8 mouse cellular contexts compared by ENCODE assay signal in the genomic region with DNA sequence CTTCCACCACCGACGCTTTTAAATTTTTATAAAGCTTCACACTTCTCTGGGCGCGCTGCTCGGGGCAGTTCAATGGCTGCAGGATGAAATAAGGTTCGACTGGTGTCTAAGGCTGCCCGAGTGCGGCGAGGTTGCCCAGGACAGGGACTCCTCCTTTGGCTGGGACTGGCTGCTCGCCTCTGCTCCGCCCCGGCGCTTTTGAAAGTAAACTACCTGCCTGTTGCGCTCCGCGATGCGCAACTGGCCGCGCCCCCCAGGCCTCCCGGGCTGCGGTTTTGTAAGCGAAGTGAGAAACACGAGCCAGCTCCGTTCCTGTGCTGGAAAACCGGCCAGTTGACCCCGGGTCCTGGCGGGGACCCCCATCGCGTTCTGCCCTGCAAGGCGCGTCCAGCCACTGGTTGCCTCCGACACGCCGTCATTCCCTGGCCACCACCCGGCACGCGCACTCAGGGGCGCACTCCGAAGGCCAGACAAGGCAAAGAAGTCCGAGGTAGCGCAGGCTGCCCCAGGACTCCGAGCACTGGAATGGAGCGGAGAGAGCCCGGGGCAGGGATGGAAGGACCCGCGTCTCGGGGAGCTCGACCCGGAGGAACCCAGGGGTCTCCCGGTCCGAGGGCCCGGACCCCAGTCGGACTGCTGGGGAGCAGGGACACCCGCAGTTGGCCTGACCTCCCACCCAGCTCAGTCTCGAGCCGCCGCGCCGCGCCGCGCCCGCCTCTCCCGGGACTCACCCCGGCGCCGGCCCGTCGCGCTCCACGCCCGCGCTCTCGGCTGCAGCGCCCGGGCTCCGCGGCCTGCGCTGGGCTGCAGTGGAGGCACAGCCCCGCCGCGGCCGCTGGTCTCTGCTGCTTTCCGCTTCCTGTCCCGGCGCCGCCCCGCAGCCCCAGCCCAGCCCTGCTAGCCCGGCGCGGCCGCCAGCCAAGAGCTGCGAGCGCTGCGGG. TPM values are rescaled to one million over a fixed set of nuclear protein-coding genes. Genes with fewer than 3 reads are reported as not detected.
A peak's percentile ranks its signal among the peaks of the same experiment; 100 is the strongest.
DNase-seq lines count a peak whose midpoint lies in the region; ATAC-seq lines count a peak whose summit lies in the region.

A gene (minus strand): TSS at position 913 of the 941 bp plus-strand sequence.

- peak within 1 kb of the TSS; percentile 100 for H3K4me2 ChIP-seq in hindbrain, embryonic 14.5 days (replicated peaks)
- peak within 1 kb of the TSS; percentile 79 for H3K4me2 ChIP-seq in limb, embryonic 11.5 days (ENCODE audit: low read depth, severe bottlenecking)
- H3K4me2 ChIP-seq in midbrain, embryonic 12.5 days (replicated peaks): peak within 1 kb of the TSS; percentile 97
- H3K4me2 ChIP-seq in stomach, embryonic 15.5 days: peak within 1 kb of the TSS; percentile 82

- H3K4me3 ChIP-seq in hindbrain, embryonic 14.5 days (replicated peaks; ENCODE audit: low read length): peak within 1 kb of the TSS; percentile 72
- peak within 1 kb of the TSS; percentile 70 for H3K4me3 ChIP-seq in limb, embryonic 11.5 days (ENCODE audit: low read depth, low read length)
- H3K4me3 ChIP-seq in midbrain, embryonic 12.5 days: peak within 1 kb of the TSS; percentile 65
- H3K4me3 ChIP-seq in stomach, embryonic 15.5 days (replicated peaks): peak within 1 kb of the TSS; percentile 65

- H3K9ac ChIP-seq in hindbrain, embryonic 14.5 days: peak within 1 kb of the TSS; percentile 72
- H3K9ac ChIP-seq in limb, embryonic 11.5 days (ENCODE audit: low read length): peak within 1 kb of the TSS; percentile 86
- peak within 1 kb of the TSS; percentile 69 for H3K9ac ChIP-seq in midbrain, embryonic 12.5 days (replicated peaks)
- H3K9ac ChIP-seq in stomach, embryonic 15.5 days: peak within 1 kb of the TSS; percentile 83

- no peaks in the 10 kb centered on the region for H3K36me3 ChIP-seq in hindbrain, embryonic 14.5 days (replicated peaks; ENCODE audit: control insufficient read depth, insufficient read depth)
- no peaks in the 10 kb centered on the region for H3K36me3 ChIP-seq in limb, embryonic 11.5 days (ENCODE audit: control insufficient read depth, insufficient read depth, low read length)
- no peaks in the 10 kb centered on the region for H3K36me3 ChIP-seq in midbrain, embryonic 12.5 days
- H3K36me3 ChIP-seq in stomach, embryonic 15.5 days: no peaks in the 10 kb centered on the region

- ATAC-seq in cerebellum, adult (ENCODE audit: insufficient number of reproducible peaks, low FRiP score, low TSS enrichment): no peak
- ATAC-seq in hindbrain, embryonic 14.5 days (ENCODE audit: low FRiP score): peak; percentile 82
- ATAC-seq in limb, embryonic 11.5 days (ENCODE audit: insufficient number of reproducible peaks, low FRiP score, low TSS enrichment, low read depth): peak; percentile 77
- ATAC-seq in midbrain, embryonic 12.5 days (ENCODE audit: low FRiP score, low read depth): peak; percentile 81
- peak; percentile 86 for ATAC-seq in stomach, embryonic 15.5 days (ENCODE audit: insufficient read depth, low FRiP score, low read depth)

- peak; percentile 11 to 38 for DNase-seq in cerebellum, adult 18-20 months
- DNase-seq in cerebellum, postnatal 36 days: peak; percentile 20 to 48
- peak; percentile 80 for DNase-seq in gastrocnemius, postnatal 10 days
- peak; percentile 50 for DNase-seq in hindbrain, embryonic 14.5 days (ENCODE audit: low spot score)
- peak; percentile 81 for DNase-seq in limb, embryonic 11.5 days (ENCODE audit: low spot score)

- H3K9me3 ChIP-seq in hindbrain, embryonic 14.5 days (ENCODE audit: control insufficient read depth, low read length): no peaks in the 10 kb centered on the region
- H3K9me3 ChIP-seq in limb, embryonic 11.5 days (ENCODE audit: control insufficient read depth, low read length): no peaks in the 10 kb centered on the region
- no peaks in the 10 kb centered on the region for H3K9me3 ChIP-seq in midbrain, embryonic 12.5 days
- H3K9me3 ChIP-seq in stomach, embryonic 15.5 days: no peaks in the 10 kb centered on the region

- under 1% methylated on average over 66 of the region's 95 CpGs for WGBS in hindbrain, embryonic 14.5 days
- WGBS in limb, embryonic 11.5 days: under 1% methylated on average over 77 of the region's 95 CpGs
- 0% methylated on average over 50 of the region's 95 CpGs for WGBS in midbrain, embryonic 12.5 days
- under 1% methylated on average over 84 of the region's 95 CpGs for WGBS in stomach, embryonic 15.5 days

- H3K27me3 ChIP-seq in hindbrain, embryonic 14.5 days (ENCODE audit: control insufficient read depth, insufficient read depth, low read length): peaks cover 38% of the 10 kb centered on the region
- H3K27me3 ChIP-seq in limb, embryonic 11.5 days (ENCODE audit: control insufficient read depth, insufficient read depth, low read length): peaks cover 2% of the 10 kb centered on the region; the same call in 1 of the 2 replicates
- peaks cover 84% of the 10 kb centered on the region for H3K27me3 ChIP-seq in midbrain, embryonic 12.5 days
- H3K27me3 ChIP-seq in stomach, embryonic 15.5 days (replicated peaks): 0 out of 2 replicates have a peak, but pooled peaks cover 5% of the 10 kb centered on the region

- peak within 1 kb of the TSS; percentile 70 for H3K27ac ChIP-seq in hindbrain, embryonic 14.5 days
- H3K27ac ChIP-seq in limb, embryonic 11.5 days (replicated peaks; ENCODE audit: low read depth, low read length): no peak within 1 kb of the TSS; the same call in 1 of the 2 replicates
- H3K27ac ChIP-seq in midbrain, embryonic 12.5 days (replicated peaks): no peak within 1 kb of the TSS; the same call in 1 of the 2 replicates
- H3K27ac ChIP-seq in stomach, embryonic 15.5 days: peak within 1 kb of the TSS; percentile 90

- H3K4me1 ChIP-seq in hindbrain, embryonic 14.5 days (replicated peaks; ENCODE audit: control insufficient read depth, insufficient read depth, low read length): peaks cover 23% of the 10 kb centered on the region
- H3K4me1 ChIP-seq in limb, embryonic 11.5 days (ENCODE audit: control insufficient read depth, insufficient read depth, low read length): peaks cover 20% of the 10 kb centered on the region
- H3K4me1 ChIP-seq in midbrain, embryonic 12.5 days: peaks cover 30% of the 10 kb centered on the region
- peaks cover 20% of the 10 kb centered on the region for H3K4me1 ChIP-seq in stomach, embryonic 15.5 days

RNA-seq across cellular contexts. Expression of the gene that starts here (rescaled TPM):
- total RNA-seq in gastrocnemius, postnatal 10 days (2021): 10 to 100 TPM; 11.8 to 12.4 TPM
- polyA plus RNA-seq in hindbrain, embryonic 14.5 days (2014; fragmentation: Nextera tagmentation; extraction: Ambion mirVana): 9.0 and 11.6 TPM in 2 replicates
- polyA plus RNA-seq in limb, embryonic 11.5 days (2014; fragmentation: Nextera tagmentation; extraction: Ambion mirVana): 11.8 and 15.4 TPM in 2 replicates
- polyA plus RNA-seq in midbrain, embryonic 12.5 days (2016; fragmentation: Nextera tagmentation; extraction: Ambion mirVana): 8.9 and 9.0 TPM in 2 replicates
- polyA plus RNA-seq in stomach, embryonic 15.5 days (2015; fragmentation: Nextera tagmentation; extraction: Ambion mirVana): 22.7 and 27.0 TPM in 2 replicates

Comparison
In these comparisons a context has a peak if more than half of its experiments do, and no peak if none do; other contexts are left out.
1. DNase-seq: peak in every context shown above with its lines; median percentile 81 in limb, embryonic 11.5 days; 80 in gastrocnemius, postnatal 10 days; 50 in hindbrain, embryonic 14.5 days; 34 in cerebellum, postnatal 36 days; 24 in cerebellum, adult 18-20 months.
2. H3K27ac ChIP-seq: peak in hindbrain, embryonic 14.5 days (single experiment) and stomach, embryonic 15.5 days (single experiment); none in limb, embryonic 11.5 days (single experiment) and midbrain, embryonic 12.5 days (single experiment).
3. Peak in every context shown above with its lines, with median percentiles within 50 percentile points of each other: H3K4me2 ChIP-seq, H3K4me3 ChIP-seq and H3K9ac ChIP-seq.